Mouse (Mus musculus) frontal cortex, postnatal 25 days (tissue): ENCODE data around the gene Hdac8.

Experiments
- DNase-seq, 2 experiments: peaks; one replicate each; pipeline ENCODE4 v3.0.0; 2022; ENCODE audit warnings: low spot score in 2 of 2

Hdac8 gene

GRCm38 (mm10) chrX:102504644-102505481 lies at the start of gene Hdac8:
TSS of gene Hdac8 (minus strand) at chrX:102505359.
- DNase-seq = peak; percentile 15 to 35

GRCm38 (mm10) chrX:102509205-102509604 lies 4.0 kb upstream of the Hdac8 start:
- DNase-seq = no peak

GRCm38 (mm10) chrX:102504179-102504578 lies 980 bp downstream of the Hdac8 start:
- DNase-seq = no peak

GRCm38 (mm10) chrX:102493992-102494730 lies 11.0 kb downstream of the Hdac8 start:
- DNase-seq = no peak

- DNase-seq = no peak
These were observed 19.6 kb downstream of the Hdac8 start for GRCm38 (mm10) chrX:102485575-102485974.

GRCm38 (mm10) chrX:102479665-102480064 lies 25.5 kb downstream of the Hdac8 start:
- DNase-seq = no peak

- DNase-seq = no peak
These were observed 26.2 kb downstream of the Hdac8 start for GRCm38 (mm10) chrX:102478965-102479364.

GRCm38 (mm10) chrX:102478481-102478880 lies 26.7 kb downstream of the Hdac8 start:
- DNase-seq = no peak

- peak; percentile 67 to 69 for DNase-seq
These were observed 28.4 kb downstream of the Hdac8 start for GRCm38 (mm10) chrX:102476784-102477183.

GRCm38 (mm10) chrX:102475555-102475954 lies 29.6 kb downstream of the Hdac8 start:
- no peak for DNase-seq

GRCm38 (mm10) chrX:102418343-102419127 lies 86.6 kb downstream of the Hdac8 start:
- no peak for DNase-seq

GRCm38 (mm10) chrX:102416972-102417371 lies 88.2 kb downstream of the Hdac8 start:
- no peak for DNase-seq

- DNase-seq = no peak
These were observed 88.8 kb downstream of the Hdac8 start for GRCm38 (mm10) chrX:102416386-102416785.

- no peak for DNase-seq
These were observed 120.4 kb downstream of the Hdac8 start for GRCm38 (mm10) chrX:102384765-102385164.

- DNase-seq = no peak
These were observed 122.0 kb downstream of the Hdac8 start for GRCm38 (mm10) chrX:102383151-102383550.

GRCm38 (mm10) chrX:102366510-102366909 lies 138.6 kb downstream of the Hdac8 start:
- DNase-seq = no peak

GRCm38 (mm10) chrX:102362244-102362643 lies 142.9 kb downstream of the Hdac8 start:
- no peak for DNase-seq

- DNase-seq = no peak
These were observed 151.7 kb downstream of the Hdac8 start for GRCm38 (mm10) chrX:102353412-102353811.

- no peak for DNase-seq
These were observed 155.1 kb downstream of the Hdac8 start for GRCm38 (mm10) chrX:102349843-102350731.

GRCm38 (mm10) chrX:102348886-102349486 lies 156.2 kb downstream of the Hdac8 start:
- DNase-seq = no peak

- peak in 1 of 2 experiments; percentile 8 for DNase-seq
These were observed 163.5 kb downstream of the Hdac8 start for GRCm38 (mm10) chrX:102341688-102342087.
